Comparison of ENCODE assay signal across 8 mouse cellular contexts in genomic region chr1:121490241-121490640, GRCm38 (mm10). TPM values are rescaled to one million over a fixed set of nuclear protein-coding genes. Genes with fewer than 3 reads are reported as not detected.
A peak's percentile ranks its signal among the peaks of the same experiment; 100 is the strongest.
DNase-seq lines count a peak whose midpoint lies in the region; ATAC-seq lines count a peak whose summit lies in the region.

No protein-coding gene starts in this region.

- peak; percentile 71 to 75; a peak in 3 of 4 replicates for ATAC-seq in hematopoietic stem cell, adult 5-6 weeks (replicated peaks in 1 of 2; ENCODE audit: insufficient read depth in 1 of 2, low FRiP score in 2 of 2, low TSS enrichment in 1 of 2, low read depth in 1 of 2, poor library complexity in 2 of 2, severe bottlenecking in 2 of 2)
- ATAC-seq in neutrophil, adult 5-6 weeks (ENCODE audit: extremely low read depth, insufficient number of reproducible peaks, low FRiP score, poor library complexity, severe bottlenecking): 0 out of 2 replicates have a peak, but pooled peaks have one; percentile 10

- intact Hi-C loops in left cerebral cortex, postnatal 36 days (cut with DNase I): no loop called here

- peak; percentile 16 for DNase-seq in gastrocnemius, adult 18-20 months (ENCODE audit: low spot score)
- DNase-seq in gastrocnemius, adult 8-10 months (ENCODE audit: low spot score in 2 of 2): no peak
- peak; percentile 40 for DNase-seq in A20 (ENCODE audit: low read depth, low spot score)
- DNase-seq in adrenal gland, postnatal 36 days: peak; percentile 48 to 69
- peak; percentile 15 to 16 for DNase-seq in left cerebral cortex, postnatal 36 days (ENCODE audit: low spot score in 2 of 2)
- DNase-seq in cerebellum, postnatal 36 days: no peak

RNA-seq across cellular contexts. Expression of gene Htr5b, which starts 38.0 kb away (rescaled TPM):
- total RNA-seq in gastrocnemius, adult 18-20 months (2021): not detected
- not detected for total RNA-seq in gastrocnemius, adult 8-10 months (2022)
- not detected for total RNA-seq in adrenal gland, postnatal 36 days (2021)
- not detected in 2 replicates for total RNA-seq in hematopoietic stem cell, adult 5-6 weeks (2017)
- total RNA-seq in left cerebral cortex, postnatal 36 days (2021): 1 to 10 TPM; 1.4 to 2.9 TPM
- total RNA-seq in neutrophil, adult 5-6 weeks (2017): not detected in 2 replicates

RNA-seq across cellular contexts. Expression of gene Ccdc93, which starts 59.4 kb away (rescaled TPM):
- 1 to 10 TPM; 8.3 to 8.9 TPM for total RNA-seq in gastrocnemius, adult 18-20 months (2021)
- total RNA-seq in gastrocnemius, adult 8-10 months (2022): 1 to 10 TPM; 6.8 to 9.4 (median 7.9) TPM
- total RNA-seq in adrenal gland, postnatal 36 days (2021): 10 to 100 TPM; 20.9 to 27.6 TPM
- 18.4 and 18.8 TPM in 2 replicates for total RNA-seq in hematopoietic stem cell, adult 5-6 weeks (2017)
- 10 to 100 TPM; 17.2 to 25.1 TPM for total RNA-seq in left cerebral cortex, postnatal 36 days (2021)
- 37.7 and 43.4 TPM in 2 replicates for total RNA-seq in neutrophil, adult 5-6 weeks (2017)

Comparison
In these comparisons a context has a peak if more than half of its experiments do, and no peak if none do; other contexts are left out.
1. DNase-seq: peak in gastrocnemius, adult 18-20 months (single experiment), A20 (single experiment), adrenal gland, postnatal 36 days (2 of 2) and left cerebral cortex, postnatal 36 days (2 of 2); none in gastrocnemius, adult 8-10 months (0 of 2) and cerebellum, postnatal 36 days (0 of 2).